Mouse (Mus musculus): ENCODE measurements around the gene Atl1. TPM values are rescaled to one million over a fixed set of nuclear protein-coding genes. Genes with fewer than 3 reads are reported as not detected.

Atl1 gene
- polyA plus RNA-seq, 1 experiment from 2014 or later: 80.6 TPM

DNA sequence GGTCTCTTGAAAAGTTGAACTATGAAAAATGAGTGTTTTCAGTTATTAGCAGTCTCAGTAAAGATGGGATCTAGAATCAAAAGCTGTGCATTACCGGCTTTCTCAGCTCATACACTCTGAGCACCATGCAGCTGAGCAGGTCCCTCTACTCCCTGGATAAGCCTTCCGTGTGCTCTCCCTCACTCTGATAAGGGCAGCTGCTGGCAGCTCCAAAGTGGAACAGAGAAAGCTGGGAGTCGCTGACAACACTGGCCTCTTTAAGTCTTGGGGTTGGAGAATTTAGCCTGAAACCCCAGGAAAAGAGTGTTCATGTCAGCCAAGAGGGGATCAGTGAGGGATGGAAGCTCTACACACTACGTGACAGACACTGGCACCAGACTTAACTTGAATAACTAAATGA is 33.6 kb upstream of the Atl1 start:
- H3K27ac ChIP-seq: no peak overlapping the region
- H3K4me3 ChIP-seq: no peak overlapping the region
- H3K36me3 ChIP-seq (ENCODE audit: poor library complexity, severe bottlenecking): peaks cover 13% of the 10 kb centered on the region; the same call in 1 of the 2 replicates
- no peak for ATAC-seq
- H3K4me1 ChIP-seq: no peaks in the 10 kb centered on the region
- H3K27me3 ChIP-seq: no peaks in the 10 kb centered on the region
- no peak overlapping the region for H3K4me2 ChIP-seq
- WGBS: 94% methylated on average over 4 of the region's 4 CpGs
- no peaks in the 10 kb centered on the region for H3K9me3 ChIP-seq (replicated peaks)
- H3K9ac ChIP-seq: no peak overlapping the region

DNA sequence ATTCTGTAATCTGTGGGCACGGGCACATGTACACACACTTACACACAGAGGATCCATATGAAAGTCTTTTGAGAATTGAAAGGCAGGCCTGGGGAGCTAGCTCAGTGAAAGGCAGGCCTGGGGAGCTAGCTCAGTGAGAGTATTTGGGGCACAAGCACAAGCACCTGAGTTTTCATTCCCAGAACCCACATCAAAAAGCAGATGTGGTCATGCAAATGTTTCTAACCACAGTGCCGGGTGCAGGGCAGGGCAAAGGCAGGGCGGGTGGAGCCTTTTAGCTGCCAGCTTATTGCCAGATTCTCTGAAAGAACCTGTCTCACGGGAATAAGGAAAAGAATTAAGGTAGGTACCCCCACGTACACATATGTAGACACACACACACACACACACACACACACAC is 28.9 kb upstream of the Atl1 start:
- no peaks in the 10 kb centered on the region for H3K27me3 ChIP-seq
- no peak overlapping the region for H3K27ac ChIP-seq
- 0 out of 2 replicates have a peak, but pooled peaks cover 6% of the 10 kb centered on the region for H3K4me1 ChIP-seq
- no peaks in the 10 kb centered on the region for H3K9me3 ChIP-seq (replicated peaks)
- ATAC-seq: no peak
- H3K4me2 ChIP-seq: no peak overlapping the region
- WGBS: 75% methylated on average over 5 of the region's 5 CpGs
- no peak overlapping the region for H3K4me3 ChIP-seq
- H3K36me3 ChIP-seq (ENCODE audit: poor library complexity, severe bottlenecking): peaks cover 4% of the 10 kb centered on the region; the same call in 1 of the 2 replicates
- H3K9ac ChIP-seq: no peak overlapping the region

DNA sequence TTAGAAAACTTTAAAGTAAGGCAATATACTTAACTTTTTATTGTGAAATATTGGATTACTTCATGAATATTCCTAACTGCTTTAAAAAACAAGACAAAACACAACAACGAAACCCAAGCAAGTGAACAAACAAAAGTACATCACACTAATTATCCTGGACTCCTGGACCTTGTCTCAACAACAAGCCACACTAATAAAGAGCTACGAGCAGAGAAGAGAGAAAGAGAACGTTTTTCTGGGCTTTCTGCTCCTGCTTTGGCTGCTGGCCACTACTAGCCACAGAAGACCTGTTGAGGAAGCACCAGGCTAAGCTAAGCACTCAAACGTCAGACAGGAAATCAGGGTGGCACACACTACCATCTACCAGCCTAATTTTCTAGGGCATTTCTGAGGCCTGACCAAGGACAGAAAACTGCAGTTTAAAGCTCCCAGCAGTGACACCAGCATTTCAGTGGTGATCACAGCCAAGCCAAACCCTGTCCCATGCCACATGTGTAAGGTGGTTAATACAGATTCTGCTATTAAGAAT is 28.2 kb upstream of the Atl1 start:
- no peaks in the 10 kb centered on the region for H3K9me3 ChIP-seq (replicated peaks)
- H3K4me2 ChIP-seq: no peak overlapping the region
- no peak overlapping the region for H3K4me3 ChIP-seq
- no peak overlapping the region for H3K9ac ChIP-seq
- H3K27me3 ChIP-seq: no peaks in the 10 kb centered on the region
- H3K27ac ChIP-seq: no peak overlapping the region
- no peak for ATAC-seq
- 0 out of 2 replicates have a peak, but pooled peaks cover 6% of the 10 kb centered on the region for H3K4me1 ChIP-seq
- WGBS: 33% methylated on average over 4 of the region's 4 CpGs
- peaks cover 4% of the 10 kb centered on the region; the same call in 1 of the 2 replicates for H3K36me3 ChIP-seq (ENCODE audit: poor library complexity, severe bottlenecking)

DNA sequence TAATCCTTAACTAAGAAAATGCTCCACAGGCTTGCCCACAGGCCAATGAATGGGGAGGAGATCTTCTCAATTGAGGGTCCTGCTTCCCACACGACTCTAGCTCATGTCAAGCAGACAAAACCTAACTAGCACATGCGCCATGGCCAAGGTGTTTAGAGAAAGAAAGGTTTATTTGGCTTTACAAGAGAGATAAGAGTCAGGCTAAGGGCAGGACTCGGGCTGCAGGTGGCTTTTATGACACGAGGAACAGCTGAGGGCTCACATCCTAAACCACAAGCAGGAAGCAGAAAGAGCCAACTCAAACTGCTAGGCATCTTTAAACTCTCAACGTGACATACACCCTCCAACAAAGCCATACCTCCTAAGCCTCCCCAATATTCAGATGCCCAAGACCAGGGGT is 25.1 kb upstream of the Atl1 start:
- H3K4me3 ChIP-seq: no peak overlapping the region
- 83% methylated on average over 5 of the region's 5 CpGs for WGBS
- H3K27ac ChIP-seq: no peak overlapping the region
- peaks cover 15% of the 10 kb centered on the region for H3K36me3 ChIP-seq (ENCODE audit: poor library complexity, severe bottlenecking)
- no peak overlapping the region for H3K4me2 ChIP-seq
- no peaks in the 10 kb centered on the region for H3K9me3 ChIP-seq (replicated peaks)
- no peak for ATAC-seq
- H3K9ac ChIP-seq: no peak overlapping the region
- H3K27me3 ChIP-seq: no peaks in the 10 kb centered on the region
- H3K4me1 ChIP-seq: 0 out of 2 replicates have a peak, but pooled peaks cover 6% of the 10 kb centered on the region

- Histone ChIP-seq H3K9me3 (replicated peaks) (no peaks in the 10 kb centered on the region), H3K9ac (no peak overlapping the region), H3K36me3 (ENCODE audit: poor library complexity, severe bottlenecking) (peaks cover 15% of the 10 kb centered on the region), H3K27ac (no peak overlapping the region), H3K27me3 (no peaks in the 10 kb centered on the region), H3K4me1 (no peaks in the 10 kb centered on the region), H3K4me3 (no peak overlapping the region), H3K4me2 (no peak overlapping the region)
- no peak for ATAC-seq
- WGBS: 99% methylated on average over 5 of the region's 5 CpGs
Observed at GRCm38 (mm10) chr12:69871632-69872031, 20.8 kb upstream of the Atl1 start.

GRCm38 (mm10) chr12:69877842-69878363 is 14.5 kb upstream of the Atl1 start:
- 95% methylated on average over 9 of the region's 9 CpGs for WGBS

DNA sequence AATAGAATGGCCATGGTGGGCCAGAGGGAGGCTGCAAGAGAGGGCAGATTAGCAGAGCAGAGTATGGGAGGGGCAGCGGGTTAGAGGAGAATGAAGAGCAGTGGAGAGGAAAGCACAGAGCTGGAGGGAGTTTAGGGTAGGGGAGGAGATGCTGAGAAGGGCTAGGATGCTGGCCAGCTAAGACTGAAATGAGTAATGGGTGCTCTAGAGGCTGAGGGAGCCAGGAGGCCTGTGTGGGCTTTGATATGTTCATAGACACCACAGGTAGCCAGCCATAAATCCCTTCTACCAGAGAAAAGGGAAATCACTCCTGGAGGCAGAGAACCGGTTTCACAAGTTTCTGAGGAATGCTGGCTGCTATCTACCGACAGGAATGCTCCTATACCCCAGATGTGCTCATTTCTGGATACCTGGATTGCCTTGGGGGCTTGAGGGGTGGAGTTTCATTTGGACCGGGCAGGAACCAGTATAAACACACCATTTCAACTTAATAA is 13.2 kb upstream of the Atl1 start:
- H3K9ac ChIP-seq: no peak overlapping the region; the same call in 1 of the 2 replicates
- no peak overlapping the region for H3K4me3 ChIP-seq
- H3K4me2 ChIP-seq: no peak overlapping the region
- H3K36me3 ChIP-seq (ENCODE audit: poor library complexity, severe bottlenecking): no peaks in the 10 kb centered on the region
- WGBS: 10% methylated on average over 4 of the region's 4 CpGs
- H3K27me3 ChIP-seq: no peaks in the 10 kb centered on the region
- ATAC-seq: peak; percentile 55; the same call in 1 of the 2 replicates
- no peaks in the 10 kb centered on the region for H3K9me3 ChIP-seq (replicated peaks)
- peaks cover 23% of the 10 kb centered on the region for H3K4me1 ChIP-seq
- no peak overlapping the region for H3K27ac ChIP-seq

More at GRCm38 (mm10) chr12:69877842-69878363, 14.5 kb upstream of the Atl1 start:
- Histone ChIP-seq H3K9ac (no peak overlapping the region), H3K9me3 (replicated peaks) (no peaks in the 10 kb centered on the region), H3K36me3 (ENCODE audit: poor library complexity, severe bottlenecking) (no peaks in the 10 kb centered on the region), H3K27ac (no peak overlapping the region), H3K4me1 (peaks cover 23% of the 10 kb centered on the region), H3K27me3 (no peaks in the 10 kb centered on the region), H3K4me2 (no peak overlapping the region), H3K4me3 (no peak overlapping the region)
- no peak for ATAC-seq

DNA sequence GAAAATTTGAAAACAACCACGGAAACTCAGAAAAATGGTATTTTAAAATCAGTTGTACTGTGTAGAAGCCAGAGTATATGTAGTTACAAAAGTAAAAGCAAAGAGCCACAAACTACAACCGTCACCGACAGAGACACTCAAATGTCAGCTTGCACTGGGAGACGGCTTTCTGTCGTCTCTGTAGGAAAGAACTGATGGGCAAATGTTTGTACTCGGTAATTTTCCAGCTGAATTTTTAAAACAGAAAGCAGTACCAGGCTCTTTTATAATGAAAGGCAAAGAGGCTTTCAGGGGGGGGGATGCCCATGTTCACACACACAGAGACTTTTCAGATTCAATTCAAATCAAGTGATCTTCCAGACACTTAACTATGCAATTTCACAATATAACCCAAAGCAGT is 12.7 kb upstream of the Atl1 start:
- Histone ChIP-seq H3K4me2 (no peak overlapping the region), H3K27ac (no peak overlapping the region), H3K4me1 (peaks cover 23% of the 10 kb centered on the region), H3K36me3 (ENCODE audit: poor library complexity, severe bottlenecking) (no peaks in the 10 kb centered on the region), H3K9ac (no peak overlapping the region), H3K9me3 (replicated peaks) (no peaks in the 10 kb centered on the region), H3K27me3 (no peaks in the 10 kb centered on the region), H3K4me3 (no peak overlapping the region)
- no peak for ATAC-seq
- WGBS: 13% methylated on average over 6 of the region's 6 CpGs

DNA sequence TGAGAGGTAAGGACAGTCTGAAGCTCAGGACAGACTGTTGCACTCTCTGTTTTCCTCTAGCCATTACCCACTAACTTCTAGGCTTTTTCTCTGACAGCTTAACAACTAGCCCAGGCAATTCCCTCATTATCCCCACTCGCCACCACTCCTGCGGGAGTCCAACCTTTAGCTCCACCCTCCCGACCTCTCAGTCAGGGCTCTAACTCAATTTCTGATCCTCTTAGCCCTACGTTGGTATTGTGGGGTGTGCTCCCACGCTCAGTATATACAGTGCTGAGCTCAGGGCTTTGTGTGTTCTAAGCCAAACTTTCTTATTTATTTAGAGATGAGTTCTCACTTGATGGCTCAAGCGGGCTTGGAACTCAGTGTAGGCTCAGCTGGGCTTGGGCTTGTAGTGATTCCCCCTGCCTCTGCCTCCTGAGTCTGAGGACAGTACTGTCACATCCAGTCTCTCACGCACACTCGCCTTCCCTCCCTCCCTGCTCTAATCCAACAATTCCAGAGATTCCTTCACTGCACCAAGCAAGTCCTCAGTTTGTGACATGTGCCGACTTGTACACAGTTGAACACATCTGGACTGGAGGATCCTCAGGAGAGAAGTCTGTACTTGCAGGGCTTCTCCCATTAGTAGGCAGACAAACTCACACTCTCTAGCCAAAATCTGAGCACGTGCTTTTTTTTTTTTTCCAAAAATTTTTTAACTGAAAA is 11.1 kb upstream of the Atl1 start:
- H3K27ac ChIP-seq: no peak overlapping the region
- H3K4me3 ChIP-seq: no peak overlapping the region
- no peaks in the 10 kb centered on the region for H3K36me3 ChIP-seq (ENCODE audit: poor library complexity, severe bottlenecking)
- 29% methylated on average over 10 of the region's 10 CpGs for WGBS
- no peaks in the 10 kb centered on the region for H3K27me3 ChIP-seq
- no peaks in the 10 kb centered on the region for H3K9me3 ChIP-seq (replicated peaks)
- no peak overlapping the region for H3K4me2 ChIP-seq
- H3K9ac ChIP-seq: no peak overlapping the region
- peaks cover 23% of the 10 kb centered on the region for H3K4me1 ChIP-seq
- ATAC-seq: no peak

GRCm38 (mm10) chr12:69884053-69884452 is 8.4 kb upstream of the Atl1 start:
- 94% methylated on average over 5 of the region's 5 CpGs for whole genome bisulfite sequencing

GRCm38 (mm10) chr12:69885170-69885923 is 7.1 kb upstream of the Atl1 start:
- no peak overlapping the region for H3K9ac ChIP-seq
- 94% methylated on average over 5 of the region's 5 CpGs for WGBS
- H3K4me2 ChIP-seq: no peak overlapping the region
- peaks cover 5% of the 10 kb centered on the region; the same call in 1 of the 2 replicates for H3K36me3 ChIP-seq (ENCODE audit: poor library complexity, severe bottlenecking)
- no peaks in the 10 kb centered on the region for H3K9me3 ChIP-seq (replicated peaks)
- ATAC-seq: no peak
- peaks cover 29% of the 10 kb centered on the region for H3K4me1 ChIP-seq
- H3K27ac ChIP-seq: no peak overlapping the region
- no peak overlapping the region for H3K4me3 ChIP-seq
- no peaks in the 10 kb centered on the region for H3K27me3 ChIP-seq

More at GRCm38 (mm10) chr12:69884053-69884452, 8.4 kb upstream of the Atl1 start:
- no peaks in the 10 kb centered on the region for H3K9me3 ChIP-seq (replicated peaks)
- ATAC-seq: no peak
- peaks cover 5% of the 10 kb centered on the region; the same call in 1 of the 2 replicates for H3K36me3 ChIP-seq (ENCODE audit: poor library complexity, severe bottlenecking)
- H3K27me3 ChIP-seq: no peaks in the 10 kb centered on the region
- no peak overlapping the region for H3K4me2 ChIP-seq
- peaks cover 29% of the 10 kb centered on the region for H3K4me1 ChIP-seq
- H3K27ac ChIP-seq: no peak overlapping the region
- H3K9ac ChIP-seq: no peak overlapping the region
- H3K4me3 ChIP-seq: no peak overlapping the region

- ATAC-seq: no peak
Observed at GRCm38 (mm10) chr12:69887776-69888175, 4.6 kb upstream of the Atl1 start.

More at GRCm38 (mm10) chr12:69887776-69888175, 4.6 kb upstream of the Atl1 start:
- WGBS: 92% methylated on average over 6 of the region's 6 CpGs
- Histone ChIP-seq H3K9ac (no peak overlapping the region), H3K27ac (no peak overlapping the region), H3K4me2 (no peak overlapping the region), H3K4me3 (no peak overlapping the region), H3K36me3 (ENCODE audit: poor library complexity, severe bottlenecking) (peaks cover 5% of the 10 kb centered on the region; the same call in 1 of the 2 replicates), H3K27me3 (no peaks in the 10 kb centered on the region), H3K9me3 (replicated peaks) (no peaks in the 10 kb centered on the region), H3K4me1 (peaks cover 31% of the 10 kb centered on the region)

Data from forebrain, embryonic 13.5 days (tissue).